Mouse (Mus musculus) CH12.LX (cell line): Measurements from ENCODE around the gene Ptges3. TPM values are rescaled to one million over a fixed set of nuclear protein-coding genes. Genes with fewer than 3 reads are reported as not detected.

Source experiments
- DNase-seq: peaks from one replicate; pipeline ENCODE4 v3.0.0-alpha.2; 2013; ENCODE audit errors: extremely low read depth
- H3K27ac ChIP-seq: 2 replicates; pipeline ENCODE4 v1.5.1; 2012; ENCODE audit warnings: low read depth, mild to moderate bottlenecking, control low read depth, moderate library complexity; ENCODE audit not compliant: insufficient read depth
- H3K27me3 ChIP-seq: replicated peaks from 2 replicates; pipeline ENCODE3; 2012; ENCODE audit warnings: inconsistent platforms
- H3K36me3 ChIP-seq, 2 experiments: replicated peaks in 1 of 2; 2 replicates each; pipeline versions ENCODE3 to v1.6.1; 2012; ENCODE audit warnings: inconsistent platforms in 1 of 2, low read length in 1 of 2, mild to moderate bottlenecking in 1 of 2, mixed read lengths in 1 of 2, moderate library complexity in 1 of 2; ENCODE audit not compliant: control insufficient read depth in 1 of 2, insufficient read depth in 1 of 2
- H3K4me1 ChIP-seq, 2 experiments: 2 replicates each; pipeline ENCODE4 v1.6.1; 2012; ENCODE audit warnings: inconsistent platforms in 1 of 2, moderate library complexity in 1 of 2; ENCODE audit not compliant: insufficient read depth in 2 of 2, control insufficient read depth in 1 of 2
- H3K4me2 ChIP-seq: 2 replicates; pipeline ENCODE4 v1.6.1; 2012; ENCODE audit warnings: low read depth, mild to moderate bottlenecking, control low read depth; ENCODE audit not compliant: poor library complexity, insufficient read depth, severe bottlenecking
- H3K4me3 ChIP-seq, 3 experiments: fragments of 150-350 bp in 1 of 3; sonication (generic) in 1 of 3; replicated peaks in 1 of 3; 2 replicates each; pipeline versions ENCODE3 to v1.5.1; 2011 to 2012; ENCODE audit warnings: low read depth in 2 of 3, low read length in 2 of 3, mild to moderate bottlenecking in 2 of 3, moderate library complexity in 2 of 3, control low read depth in 1 of 3, improper control_type of control experiment in 1 of 3, inconsistent platforms in 1 of 3, mixed read lengths in 1 of 3; ENCODE audit not compliant: poor library complexity in 1 of 3
- H3K79me2 ChIP-seq: replicated peaks from 2 replicates; pipeline ENCODE4 v1.6.1; 2012; ENCODE audit warnings: mild to moderate bottlenecking, moderate library complexity; ENCODE audit not compliant: control insufficient read depth, poor library complexity, insufficient read depth, severe bottlenecking; ENCODE audit errors: extremely low read depth
- H3K9ac ChIP-seq: 2 replicates; pipeline ENCODE4 v1.6.1; 2012; ENCODE audit warnings: low read depth, mild to moderate bottlenecking, control low read depth, moderate library complexity; ENCODE audit not compliant: insufficient read depth
- H3K9me3 ChIP-seq: replicated peaks from 2 replicates; pipeline ENCODE3; 2012; ENCODE audit warnings: low read length, inconsistent platforms, mixed read lengths
- BHLHE40 ChIP-seq: IDR thresholded peaks from 2 replicates; pipeline ENCODE4 v1.6.1; 2011; ENCODE audit warnings: mild to moderate bottlenecking, low read depth, low read length, improper control_type of control experiment
- CHD2 ChIP-seq: IDR thresholded peaks from 2 replicates; pipeline ENCODE4 v1.6.1; 2011; ENCODE audit warnings: low read length, improper control_type of control experiment
- E2F4 ChIP-seq: IDR thresholded peaks from 2 replicates; pipeline ENCODE4 v1.6.1; 2011; ENCODE audit warnings: low read depth, low read length, improper control_type of control experiment; ENCODE audit not compliant: insufficient replicate concordance
- ELF1 ChIP-seq: IDR thresholded peaks from 2 replicates; pipeline ENCODE4 v1.6.1; 2014; ENCODE audit warnings: low read depth, mild to moderate bottlenecking, inconsistent platforms, low read length, improper control_type of control experiment
- EP300 ChIP-seq: IDR thresholded peaks from 2 replicates; pipeline ENCODE4 v1.6.1; 2011; ENCODE audit warnings: low read length, improper control_type of control experiment
- ETS1 ChIP-seq: conservative IDR thresholded peaks from 2 replicates; pipeline ENCODE4 v1.6.1; 2012; ENCODE audit warnings: low read depth, mild to moderate bottlenecking, inconsistent platforms, low read length, improper control_type of control experiment, moderate library complexity
- GABPA ChIP-seq: IDR thresholded peaks from 2 replicates; pipeline ENCODE4 v1.6.1; 2012; ENCODE audit warnings: low read depth, low read length, improper control_type of control experiment, inconsistent platforms; ENCODE audit not compliant: insufficient replicate concordance
- JUND ChIP-seq: conservative IDR thresholded peaks from 2 replicates; pipeline ENCODE4 v1.6.1; 2011; ENCODE audit warnings: low read depth, low read length, improper control_type of control experiment
- KAT2A ChIP-seq: IDR thresholded peaks from 2 replicates; pipeline ENCODE4 v1.6.1; 2012; ENCODE audit warnings: low read length, improper control_type of control experiment, inconsistent platforms; ENCODE audit not compliant: insufficient replicate concordance
- MAFK ChIP-seq: IDR thresholded peaks from 2 replicates; pipeline ENCODE4 v1.6.1; 2011; ENCODE audit warnings: low read length, improper control_type of control experiment; ENCODE audit not compliant: insufficient replicate concordance
- MAX ChIP-seq: IDR thresholded peaks from 2 replicates; pipeline ENCODE4 v1.6.1; 2011; ENCODE audit warnings: low read length, improper control_type of control experiment
- MAZ ChIP-seq: IDR thresholded peaks from 2 replicates; pipeline ENCODE4 v1.6.1; 2012; ENCODE audit warnings: low read depth, mild to moderate bottlenecking, inconsistent platforms, low read length, improper control_type of control experiment, moderate library complexity
- MXI1 ChIP-seq: IDR thresholded peaks from 2 replicates; pipeline ENCODE4 v1.6.1; 2011; ENCODE audit warnings: mild to moderate bottlenecking, low read depth, low read length, improper control_type of control experiment
- PAX5 ChIP-seq: IDR thresholded peaks from 2 replicates; pipeline ENCODE4 v1.6.1; 2012; ENCODE audit warnings: low read length, inconsistent platforms, mixed read lengths
- POLR2A ChIP-seq: IDR thresholded peaks from 2 replicates; pipeline ENCODE4 v1.6.1; 2011; ENCODE audit warnings: low read depth, mild to moderate bottlenecking, improper control_type of control experiment, low read length
- POLR2AphosphoS2 ChIP-seq: IDR thresholded peaks from 2 replicates; pipeline ENCODE4 v1.6.1; 2011; ENCODE audit warnings: low read depth, low read length, improper control_type of control experiment
- RAD21 ChIP-seq: IDR thresholded peaks from 2 replicates; pipeline ENCODE4 v1.6.1; 2011; ENCODE audit warnings: low read depth, mild to moderate bottlenecking, low read length, improper control_type of control experiment, moderate library complexity
- RCOR1 ChIP-seq: conservative IDR thresholded peaks from 2 replicates; pipeline ENCODE4 v1.6.1; 2012; ENCODE audit warnings: low read depth, mild to moderate bottlenecking, inconsistent platforms, low read length, improper control_type of control experiment
- UBTF ChIP-seq: IDR thresholded peaks from 2 replicates; pipeline ENCODE4 v1.6.1; 2012; ENCODE audit warnings: low read depth, mild to moderate bottlenecking, inconsistent platforms, low read length, improper control_type of control experiment, moderate library complexity
- USF1 ChIP-seq: IDR thresholded peaks from 2 replicates; pipeline ENCODE4 v1.6.1; 2014; ENCODE audit warnings: low read depth, mild to moderate bottlenecking, inconsistent platforms, low read length, improper control_type of control experiment
- ZC3H11A ChIP-seq: IDR thresholded peaks from 2 replicates; pipeline ENCODE4 v1.6.1; 2012; ENCODE audit warnings: low read depth, mild to moderate bottlenecking, inconsistent platforms, low read length, improper control_type of control experiment
- ZKSCAN1 ChIP-seq: IDR thresholded peaks from 2 replicates; pipeline ENCODE4 v1.6.1; 2012; ENCODE audit warnings: low read depth, inconsistent platforms, low read length, improper control_type of control experiment, borderline replicate concordance
- ZNF384 ChIP-seq: IDR thresholded peaks from 2 replicates; pipeline ENCODE4 v1.6.1; 2012; ENCODE audit warnings: low read depth, low read length, improper control_type of control experiment, inconsistent platforms
- dilution Hi-C: fragments of 300-500 bp; cut with MboI; formaldehyde crosslinking; loops from 2 replicates; pipeline ENCODE4 v1.14.3; 2020; ENCODE audit warnings: low sequenced_read_pairs; ENCODE audit not compliant: extremely low pct_unique_long_range_greater_than_20kb, extremely low pct_ligation_motif_present
- in situ Hi-C: fragments of 300-500 bp; cut with MboI; formaldehyde crosslinking; loops from 3 replicates; pipeline ENCODE4 v1.14.3; 2019; ENCODE audit warnings: low sequenced_read_pairs, low pct_ligation_motif_present, low pct_unique_long_range_greater_than_20kb, mixed read lengths
- polyA plus RNA-seq: library from polyadenylated mRNA; unstranded; fragments of >175 nt; gene quantifications from 2 replicates; pipeline ENCODE4 v1.2.1, GENCODE M21; 2012; ENCODE audit warnings: low read depth; ENCODE audit not compliant: insufficient read length
- total RNA-seq, 2 experiments: library from RNA; depleted of rRNA; stranded (reverse); fragments of 300-350 nt in 1 of 2; fragments of >200 nt in 1 of 2; gene quantifications; 2 replicates each; pipeline ENCODE4 v1.2.3; 2012 to 2014

Gene Ptges3
- total and polyA plus RNA-seq, 3 experiments, result 124 to 274 (median 196) TPM

- Histone ChIP-seq H3K27ac (no peak overlapping the region), H3K27me3 (no peaks in the 10 kb centered on the region), H3K4me2 (no peak overlapping the region), H3K36me3 (peaks cover 61 to 86% of the 10 kb centered on the region in 2 experiments), H3K9me3 (no peaks in the 10 kb centered on the region), H3K9ac (no peak overlapping the region), H3K4me1 (peaks cover 5 to 37% of the 10 kb centered on the region in 2 experiments; a peak in 3 of 4 replicates), H3K4me3 (no peak overlapping the region), H3K79me2 (peaks cover 14% of the 10 kb centered on the region; the same call in 1 of the 2 replicates)
- in situ Hi-C loops (no loop called here), dilution Hi-C loops (no loop called here)
- DNase-seq, result no peak
- TF ChIP-seq RAD21 (no peak), MXI1 (no peak), KAT2A (no peak), USF1 (no peak), RCOR1 (no peak), UBTF (no peak), ZC3H11A (no peak), MAZ (no peak), CHD2 (no peak), BHLHE40 (no peak), POLR2AphosphoS2 (no peak), JUND (no peak), MAX (no peak)
These were observed 52.5 kb downstream of the Ptges3 start for GRCm38 (mm10) chr10:128111227-128111626.

- Histone ChIP-seq H3K4me2 (no peak overlapping the region), H3K27ac (no peak overlapping the region), H3K79me2 (no peaks in the 10 kb centered on the region), H3K4me1 (peaks cover 0 to 10% of the 10 kb centered on the region in 2 experiments; a peak in 2 of 4 replicates), H3K4me3 (no peak overlapping the region), H3K27me3 (no peaks in the 10 kb centered on the region), H3K36me3 (peaks cover 87 to 96% of the 10 kb centered on the region in 2 experiments), H3K9me3 (no peaks in the 10 kb centered on the region), H3K9ac (no peak overlapping the region)
- DNase-seq, result no peak
- dilution Hi-C loops, result no loop called here
- TF ChIP-seq UBTF (no peak), ZKSCAN1 (no peak)
- TF ChIP-seq, all 38 proteins: peak for 0
- in situ Hi-C loops, result no loop called here
These were observed 65.1 kb downstream of the Ptges3 start for GRCm38 (mm10) chr10:128123833-128124232.

GRCm38 (mm10) chr10:128124831-128125230 is 66.1 kb downstream of the Ptges3 start:
- H3K27ac ChIP-seq, result no peak overlapping the region
- no peak overlapping the region for H3K4me2 ChIP-seq
- DNase-seq, result no peak
- H3K9me3 ChIP-seq, result no peaks in the 10 kb centered on the region
- H3K36me3 ChIP-seq, result peaks cover 85 to 93% of the 10 kb centered on the region in 2 experiments
- H3K9ac ChIP-seq, result no peak overlapping the region
- no peaks in the 10 kb centered on the region for H3K27me3 ChIP-seq
- peaks cover 0 to 3% of the 10 kb centered on the region in 2 experiments; a peak in 2 of 4 replicates for H3K4me1 ChIP-seq
- dilution Hi-C loops (no loop called here), in situ Hi-C loops (no loop called here)
- no peak overlapping the region for H3K4me3 ChIP-seq
- no peaks in the 10 kb centered on the region for H3K79me2 ChIP-seq
- TF ChIP-seq POLR2AphosphoS2 (no peak), ZNF384 (no peak), EP300 (no peak), POLR2A (no peak), ZC3H11A (no peak), PAX5 (no peak), E2F4 (no peak), ETS1 (no peak), MAZ (no peak), ELF1 (no peak), GABPA (no peak), MAFK (no peak), USF1 (no peak)
